Mouse (Mus musculus) adrenal gland, adult 8-10 months (tissue): Measurements from ENCODE around the gene Cfap77. TPM values are rescaled to one million over a fixed set of nuclear protein-coding genes. Genes with fewer than 3 reads are reported as not detected.

Source experiments
- DNase-seq: peaks from one replicate; pipeline ENCODE4 v3.0.0; 2022
- total RNA-seq, 4 experiments: library from RNA; stranded (reverse); gene quantifications; 2 replicates each; pipeline ENCODE4 v1.2.4; 2022

The Cfap77 gene
- total RNA-seq, 4 experiments from 2014 or later: 0.44 to 1.6 (median 0.93) TPM

DNA sequence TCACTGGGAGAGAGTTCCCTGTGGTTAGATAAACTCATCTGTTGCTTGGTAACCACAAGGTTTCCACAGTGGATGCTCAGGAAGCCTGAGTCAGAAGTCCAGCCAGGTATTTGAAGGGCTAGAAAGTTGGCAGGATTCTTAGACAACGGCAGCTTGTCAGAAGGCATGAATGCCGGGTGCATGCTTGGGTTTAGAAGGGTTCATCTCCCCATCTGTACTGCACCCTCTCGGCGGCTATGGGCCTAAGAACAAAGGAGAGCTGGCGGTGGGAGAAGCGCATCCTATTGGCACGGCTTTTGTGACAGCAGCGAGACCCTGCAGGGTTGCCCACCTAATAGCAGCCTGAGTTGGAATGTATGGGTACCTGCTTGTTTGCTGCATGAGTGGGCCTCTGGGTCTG lies 152.6 kb downstream of the Cfap77 start:
- DNase-seq: no peak

DNA sequence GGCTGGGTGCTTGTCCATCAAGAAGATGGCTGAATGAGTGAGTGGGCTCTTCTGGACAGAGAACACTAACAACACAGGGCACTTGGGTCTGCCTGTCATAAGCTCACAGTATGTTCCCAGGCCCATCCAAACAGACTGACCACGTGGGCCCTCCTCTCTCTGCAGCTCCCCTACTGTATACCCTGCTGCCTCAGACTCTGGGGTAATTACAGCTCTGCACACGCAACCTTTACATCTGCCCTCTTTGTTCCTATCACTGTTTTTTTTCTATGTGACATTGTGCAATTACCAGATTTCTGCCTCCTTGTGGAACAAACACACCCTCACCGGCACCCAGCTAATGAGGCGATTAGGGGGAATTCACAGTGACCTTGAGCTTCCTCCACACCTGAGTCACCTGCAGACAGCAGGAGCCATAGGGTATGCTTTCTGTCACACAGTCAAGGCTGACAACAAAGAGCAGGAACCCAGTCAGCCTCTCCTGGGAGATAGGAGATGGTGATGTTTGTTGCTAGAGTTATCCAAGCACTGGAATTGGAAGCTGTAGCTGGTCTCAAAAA lies 157.4 kb downstream of the Cfap77 start:
- no peak for DNase-seq

DNA sequence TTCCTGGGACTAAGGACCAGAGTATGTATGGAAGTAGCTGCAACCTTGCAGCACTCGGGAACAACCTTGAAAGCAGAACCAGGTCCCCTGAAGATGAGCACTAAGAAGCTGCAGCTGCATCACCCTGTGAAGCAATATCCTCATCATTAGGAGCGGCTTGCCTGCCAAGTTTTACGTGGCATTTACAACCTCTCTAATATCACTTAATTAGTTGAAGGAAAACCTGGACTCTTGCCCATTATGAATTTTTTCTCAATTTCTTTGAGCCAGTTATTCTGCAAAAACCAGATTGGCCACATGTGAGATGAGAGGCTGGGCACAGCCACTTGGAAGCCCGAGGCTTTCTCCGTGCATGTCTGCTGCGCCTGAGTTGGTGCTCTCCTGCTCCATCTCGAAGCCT lies 159.0 kb downstream of the Cfap77 start:
- DNase-seq: no peak

DNA sequence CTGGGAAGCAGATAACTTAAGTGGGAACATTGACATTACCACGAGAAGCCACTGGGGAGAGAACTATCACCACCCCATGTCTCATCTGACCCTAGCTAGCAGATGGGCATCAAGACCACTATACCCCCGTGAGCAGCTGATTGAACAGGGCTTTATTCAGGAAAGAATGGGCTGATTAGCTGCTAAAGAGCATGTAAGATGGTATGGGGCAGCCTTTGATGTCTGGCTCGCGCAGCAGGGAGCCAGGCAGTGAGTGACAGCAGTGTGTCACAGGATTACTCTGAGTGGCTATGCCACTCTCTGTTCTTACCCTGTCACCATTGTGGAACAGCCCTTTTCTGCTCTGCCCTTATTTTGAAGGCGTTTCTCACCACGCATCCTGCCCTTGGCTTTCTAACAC lies 161.3 kb downstream of the Cfap77 start:
- no peak for DNase-seq

DNA sequence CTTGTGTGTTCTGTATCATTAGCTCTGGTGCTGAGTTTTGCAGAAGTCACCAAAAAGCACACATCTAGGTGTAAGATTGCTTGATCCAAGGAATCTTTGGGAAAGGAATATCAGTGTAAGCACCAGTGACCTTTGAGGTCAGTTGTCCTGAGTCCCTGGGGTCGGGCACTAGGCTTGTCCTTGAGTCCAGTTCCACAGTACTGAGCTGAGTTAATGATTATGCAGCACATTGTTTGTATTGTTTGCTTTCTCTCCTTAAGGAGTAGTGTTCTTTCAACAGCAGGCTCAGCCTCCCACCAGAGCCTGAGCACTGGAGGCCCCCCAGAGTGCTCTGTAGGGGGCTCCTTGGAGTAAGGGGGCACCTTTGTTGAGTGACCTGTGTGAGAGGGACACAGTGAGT lies 162.1 kb downstream of the Cfap77 start:
- DNase-seq: no peak

DNA sequence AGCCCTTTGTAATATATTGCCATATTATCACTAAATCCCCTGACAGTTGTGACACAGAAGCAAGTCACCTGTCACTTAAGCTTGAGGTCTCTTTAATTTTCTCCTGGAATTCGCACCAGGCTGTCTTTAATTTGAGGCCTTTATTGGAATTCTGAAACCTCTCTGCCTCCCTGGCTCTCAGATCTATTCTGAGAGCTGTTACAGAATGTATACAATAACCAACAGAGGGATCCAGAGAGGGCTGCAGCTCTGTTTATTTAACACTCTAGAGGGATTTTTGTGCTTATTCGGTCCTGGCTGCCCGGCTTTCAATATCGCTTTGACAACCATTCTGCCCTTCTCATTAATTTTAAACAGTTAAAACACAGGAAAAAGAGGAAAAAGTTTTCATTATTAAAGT lies 170.0 kb downstream of the Cfap77 start:
- DNase-seq: no peak

DNA sequence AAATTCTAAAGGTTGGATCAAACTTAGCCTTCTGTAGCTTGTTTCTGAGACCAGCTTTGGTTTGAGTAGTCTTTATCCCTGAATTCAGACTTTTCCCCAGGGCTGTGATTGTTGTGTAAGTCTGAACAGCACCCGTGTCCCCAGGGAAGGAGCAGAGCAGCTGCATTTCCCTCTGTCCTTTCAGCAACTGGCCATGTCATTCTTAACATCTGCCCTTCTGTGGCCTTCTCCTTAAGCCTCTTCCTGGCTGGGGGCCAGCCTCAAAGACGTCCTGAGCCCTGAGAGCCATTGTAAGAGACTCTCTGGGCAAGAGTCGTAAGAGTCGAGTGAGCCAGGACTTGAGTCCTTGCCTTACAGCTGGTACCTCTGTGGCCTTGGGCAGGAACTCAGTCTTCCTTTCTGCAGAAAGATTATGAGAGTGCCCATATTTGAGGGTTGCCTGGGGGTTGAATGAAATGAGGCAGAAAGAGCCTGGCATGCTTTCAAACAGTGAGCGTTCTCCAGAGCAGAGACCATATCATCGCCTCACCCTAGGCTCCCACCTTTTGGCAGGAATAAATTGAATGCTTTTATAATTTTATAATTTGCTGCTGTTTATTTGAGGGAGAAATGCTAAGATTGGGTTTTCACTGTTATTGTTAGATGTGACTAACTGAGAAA lies 171.9 kb downstream of the Cfap77 start:
- no peak for DNase-seq

DNA sequence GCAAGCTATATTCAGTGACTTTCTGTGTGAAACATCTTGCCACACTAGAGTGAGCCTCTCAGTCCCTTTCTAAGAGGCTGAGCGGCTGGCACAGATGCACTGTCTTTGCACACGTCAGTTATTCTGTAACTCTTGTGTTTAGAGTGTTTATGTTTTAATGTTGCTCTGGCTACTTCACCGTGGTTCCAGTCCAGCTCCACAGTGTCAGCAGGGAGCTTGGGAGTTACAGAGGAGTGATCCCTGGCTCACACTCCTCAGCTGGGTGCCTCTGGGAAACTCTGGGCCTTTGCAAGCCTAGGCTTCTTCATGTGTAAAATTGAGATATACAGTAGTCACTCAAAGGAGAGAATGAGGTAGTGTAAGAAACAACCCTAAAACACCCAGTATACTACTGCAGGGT lies 172.8 kb downstream of the Cfap77 start:
- no peak for DNase-seq

DNA sequence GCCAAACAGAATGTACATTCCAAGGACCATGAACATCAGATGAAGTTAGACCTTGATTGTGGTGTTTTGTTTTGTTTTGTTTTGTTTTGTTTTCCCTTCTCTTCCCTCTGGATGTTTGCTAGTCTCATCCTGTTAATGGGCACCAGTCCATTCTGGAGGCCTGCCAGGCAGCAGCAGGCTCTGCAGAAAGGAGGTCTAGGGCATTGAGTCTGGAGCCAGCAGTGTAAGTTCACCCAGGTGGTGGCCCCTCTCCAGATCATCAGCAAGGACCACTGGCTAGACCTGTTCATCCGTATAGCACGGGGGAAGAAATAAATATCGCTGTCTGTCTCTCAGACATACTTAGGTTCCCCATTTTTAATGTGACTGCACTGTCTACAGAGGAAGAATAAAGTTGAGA lies 173.6 kb downstream of the Cfap77 start:
- no peak for DNase-seq

Other genes starting within 250 kb of the Cfap77 start
- 10 to 100 TPM; 35.2 to 45.4 (median 35.6) TPM for gene Gtf3c4, start 214.7 kb downstream of the Cfap77 start, total RNA-seq
- 10 to 100 TPM in 2 of 4 experiments, 1 to 10 TPM in 2; 8.9 to 13.2 (median 9.8) TPM for gene Ddx31, start 214.7 kb downstream of the Cfap77 start, total RNA-seq
- gene Barhl1, start 138.4 kb downstream of the Cfap77 start, total RNA-seq: not detected
- 10 to 100 TPM; 12.4 to 23.3 (median 14.7) TPM for gene Ttf1, start 5.2 kb upstream of the Cfap77 start, total RNA-seq
- gene Setx, start 69.1 kb upstream of the Cfap77 start, total RNA-seq: 10 to 100 TPM; 31.8 to 40.5 (median 36.1) TPM
- gene Ntng2, start 197.9 kb upstream of the Cfap77 start, total RNA-seq: 10 to 100 TPM; 52.7 to 72.6 (median 62.9) TPM